Mouse (Mus musculus): ENCODE data around the gene Jmjd8.

- TF ChIP-seq CTCF (IDR thresholded peaks at IDR 0.05) (no peak), POLR2A (IDR thresholded peaks at IDR 0.05; ENCODE audit: insufficient read depth, low read depth, low read length) (no peak)
Observed at GRCm38 (mm10) chr17:25808028-25808427, 20.6 kb upstream of the Jmjd8 start.

Data from heart, adult 2 months (tissue).